Mouse (Mus musculus) embryonic fibroblast, embryonic 13.5 days (primary cell): ENCODE results near the gene Smchd1. TPM values are rescaled to one million over a fixed set of nuclear protein-coding genes. Genes with fewer than 3 reads are reported as not detected.
"Not testable (repeated sequence)": the region's sequence is repeated elsewhere in the genome, so short reads cannot be mapped to it uniquely, and the experiment has no call there.

ENCODE experiments used
- H3K27ac ChIP-seq: 2 replicates; pipeline ENCODE4 v1.5.1; 2012; ENCODE audit warnings: low read length, control low read depth, inconsistent platforms; ENCODE audit not compliant: insufficient read depth
- H3K4me1 ChIP-seq: 2 replicates; pipeline ENCODE4 v1.6.1; 2011; ENCODE audit warnings: low read length; ENCODE audit not compliant: control insufficient read depth, insufficient read depth
- H3K4me3 ChIP-seq: 2 replicates; pipeline ENCODE4 v1.5.1; 2011; ENCODE audit warnings: mild to moderate bottlenecking, control low read depth, low read length; ENCODE audit not compliant: insufficient read depth
- CTCF ChIP-seq: IDR thresholded peaks from 2 replicates; pipeline ENCODE4 v1.5.1; 2011; ENCODE audit warnings: mild to moderate bottlenecking, control low read depth, low read length, moderate library complexity, borderline replicate concordance; ENCODE audit not compliant: insufficient read depth
- POLR2A ChIP-seq: IDR thresholded peaks from 2 replicates; pipeline ENCODE4 v1.6.1; 2011; ENCODE audit warnings: low read depth, mild to moderate bottlenecking, control low read depth, low read length, moderate library complexity
- polyA plus RNA-seq: library from polyadenylated mRNA; stranded (reverse); fragments of >200 nt; gene quantifications from 2 replicates; pipeline ENCODE4 v1.2.4, GENCODE M21; 2011; ENCODE audit warnings: low read depth; ENCODE audit not compliant: missing spikeins, insufficient read length

Gene Smchd1
- polyA plus RNA-seq, 1 experiment: 57.4 TPM

- no peak overlapping the region for H3K27ac ChIP-seq
- peaks cover 11% of the 10 kb centered on the region for H3K4me1 ChIP-seq
- H3K4me3 ChIP-seq: no peak overlapping the region
- TF ChIP-seq POLR2A (no peak), CTCF (no peak)
These were observed 9.6 kb upstream of the Smchd1 start for GRCm38 (mm10) chr17:71484711-71485110.

GRCm38 (mm10) chr17:71483418-71484060 lies 8.4 kb upstream of the Smchd1 start:
- Histone ChIP-seq H3K4me1 (peaks cover 11% of the 10 kb centered on the region), H3K4me3 (no peak overlapping the region), H3K27ac (no peak overlapping the region)
- TF ChIP-seq POLR2A (no peak), CTCF (no peak)

GRCm38 (mm10) chr17:71479381-71479901 lies 4.3 kb upstream of the Smchd1 start:
- Histone ChIP-seq H3K27ac (no peak overlapping the region), H3K4me1 (peaks cover 7% of the 10 kb centered on the region), H3K4me3 (no peak overlapping the region)
- TF ChIP-seq CTCF (no peak), POLR2A (no peak)

GRCm38 (mm10) chr17:71477481-71477880 lies 2.3 kb upstream of the Smchd1 start:
- no peak for TF ChIP-seq POLR2A
- TF ChIP-seq CTCF: no peak
- Histone ChIP-seq H3K27ac (no peak overlapping the region), H3K4me1 (peaks cover 7% of the 10 kb centered on the region), H3K4me3 (no peak overlapping the region)

- TF ChIP-seq CTCF: no peak
- TF ChIP-seq POLR2A: no peak
- peak overlapping the region; percentile 73 for H3K27ac ChIP-seq
- H3K4me1 ChIP-seq: peaks cover 7% of the 10 kb centered on the region
- H3K4me3 ChIP-seq: no peak overlapping the region
These were observed 1.3 kb upstream of the Smchd1 start for GRCm38 (mm10) chr17:71476346-71477020.

GRCm38 (mm10) chr17:71475705-71476089 lies 554 bp upstream of the Smchd1 start:
- TF ChIP-seq CTCF (no peak), POLR2A (0 out of 2 replicates have a peak, but pooled peaks have one; percentile 47)
- Histone ChIP-seq H3K4me1 (peaks cover 7% of the 10 kb centered on the region), H3K27ac (peak overlapping the region; percentile 92), H3K4me3 (peak overlapping the region; percentile 74)

- H3K27ac ChIP-seq: no peak overlapping the region
- no peak for TF ChIP-seq POLR2A
- no peak for TF ChIP-seq CTCF
- H3K4me3 ChIP-seq: peak overlapping the region; percentile 92
- peaks cover 7% of the 10 kb centered on the region for H3K4me1 ChIP-seq
These were observed 1.0 kb downstream of the Smchd1 start for GRCm38 (mm10) chr17:71474128-71474527.

GRCm38 (mm10) chr17:71471261-71471660 lies 3.9 kb downstream of the Smchd1 start:
- Histone ChIP-seq H3K27ac (no peak overlapping the region), H3K4me1 (peaks cover under 1% of the 10 kb centered on the region; the same call in 1 of the 2 replicates), H3K4me3 (no peak overlapping the region)
- TF ChIP-seq POLR2A: no peak
- TF ChIP-seq CTCF: no peak

GRCm38 (mm10) chr17:71460312-71460711 lies 14.8 kb downstream of the Smchd1 start:
- no peak for TF ChIP-seq POLR2A
- no peak for TF ChIP-seq CTCF
- no peak overlapping the region for H3K4me3 ChIP-seq
- H3K27ac ChIP-seq: no peak overlapping the region
- no peaks in the 10 kb centered on the region for H3K4me1 ChIP-seq

- no peak within 1 kb of the TSS for H3K4me3 ChIP-seq
- H3K27ac ChIP-seq: no peak within 1 kb of the TSS
- no peak for TF ChIP-seq CTCF
- TF ChIP-seq POLR2A: no peak
- no peaks in the 10 kb centered on the region for H3K4me1 ChIP-seq
These were observed 15.3 kb downstream of the Smchd1 start, which contains the start of gene Gm4707 for GRCm38 (mm10) chr17:71459818-71460217. Gene Gm4707 (minus strand): TSS chr17:71459918.

- H3K4me3 ChIP-seq, H3K4me1 ChIP-seq, H3K27ac ChIP-seq: not testable (repeated sequence)
These were observed 17.8 kb downstream of the Smchd1 start for GRCm38 (mm10) chr17:71457361-71457760.
